ENCODE assay signal across 8 mouse cellular contexts in the genomic region with DNA sequence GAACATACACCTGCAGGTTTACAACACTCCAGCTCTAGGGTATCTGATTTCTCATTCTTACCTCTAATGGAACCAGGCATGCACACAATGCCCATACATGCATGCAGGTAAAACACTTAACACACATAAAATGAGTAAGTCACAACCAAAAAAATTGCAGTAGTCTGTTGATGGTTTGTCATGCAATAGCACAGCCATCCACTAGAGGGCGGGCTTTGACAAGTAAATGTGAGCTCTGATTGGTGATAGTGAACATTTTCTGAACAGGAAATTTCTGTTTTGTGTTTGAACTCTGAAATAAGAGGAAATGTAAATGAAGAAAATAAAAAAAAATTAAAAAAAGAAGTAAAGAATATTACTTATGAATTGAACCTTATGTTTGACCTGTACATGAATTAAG. TPM values are rescaled to one million over a fixed set of nuclear protein-coding genes. Genes with fewer than 3 reads are reported as not detected.
A peak's percentile ranks its signal among the peaks of the same experiment; 100 is the strongest.
DNase-seq lines count a peak whose midpoint lies in the region; ATAC-seq lines count a peak whose summit lies in the region.

No protein-coding gene starts in this region.

- H3K27me3 ChIP-seq in hindbrain, embryonic 10.5 days (ENCODE audit: insufficient read depth, poor library complexity, severe bottlenecking), result no peaks in the 10 kb centered on the region
- no peaks in the 10 kb centered on the region for H3K27me3 ChIP-seq in hindbrain, embryonic 12.5 days
- H3K27me3 ChIP-seq in embryonic facial prominence, embryonic 10.5 days (replicated peaks; ENCODE audit: low read depth, poor library complexity, severe bottlenecking), result no peaks in the 10 kb centered on the region
- H3K27me3 ChIP-seq in hindbrain, embryonic 13.5 days, result no peaks in the 10 kb centered on the region

- DNase-seq in hindbrain, embryonic 10.5 days (ENCODE audit: low spot score), result peak; percentile 62
- peak; percentile 66 for DNase-seq in adrenal gland, postnatal 25 days
- DNase-seq in embryonic facial prominence, embryonic 10.5 days (ENCODE audit: low spot score), result peak; percentile 68
- DNase-seq in left cerebral cortex, postnatal 14 days (ENCODE audit: low spot score in 2 of 2), result peak; percentile 78 to 83
- DNase-seq in natural killer cell, adult 2 months (ENCODE audit: low spot score in 2 of 2), result peak; percentile 8 to 42
- DNase-seq in testis, postnatal 14 days (ENCODE audit: low spot score), result peak; percentile 20

- WGBS in hindbrain, embryonic 10.5 days, result 2% methylated on average over 1 of the region's 1 CpGs
- 0% methylated on average over 1 of the region's 1 CpGs for WGBS in hindbrain, embryonic 12.5 days
- 0% methylated on average over 1 of the region's 1 CpGs for WGBS in embryonic facial prominence, embryonic 10.5 days
- 0% methylated on average over 1 of the region's 1 CpGs for WGBS in hindbrain, embryonic 13.5 days

- no peaks in the 10 kb centered on the region for H3K36me3 ChIP-seq in hindbrain, embryonic 10.5 days
- no peaks in the 10 kb centered on the region for H3K36me3 ChIP-seq in hindbrain, embryonic 12.5 days
- H3K36me3 ChIP-seq in embryonic facial prominence, embryonic 10.5 days (replicated peaks), result no peaks in the 10 kb centered on the region
- no peaks in the 10 kb centered on the region for H3K36me3 ChIP-seq in hindbrain, embryonic 13.5 days

- H3K4me1 ChIP-seq in hindbrain, embryonic 10.5 days (replicated peaks), result no peaks in the 10 kb centered on the region
- no peaks in the 10 kb centered on the region for H3K4me1 ChIP-seq in hindbrain, embryonic 12.5 days
- H3K4me1 ChIP-seq in embryonic facial prominence, embryonic 10.5 days, result no peaks in the 10 kb centered on the region
- H3K4me1 ChIP-seq in hindbrain, embryonic 13.5 days (replicated peaks), result no peaks in the 10 kb centered on the region

- H3K4me3 ChIP-seq in hindbrain, embryonic 10.5 days, result no peak overlapping the region
- no peak overlapping the region for H3K4me3 ChIP-seq in hindbrain, embryonic 12.5 days
- no peak overlapping the region for H3K4me3 ChIP-seq in embryonic facial prominence, embryonic 10.5 days
- no peak overlapping the region for H3K4me3 ChIP-seq in hindbrain, embryonic 13.5 days

- H3K4me2 ChIP-seq in hindbrain, embryonic 12.5 days (replicated peaks), result no peak overlapping the region
- no peak overlapping the region for H3K4me2 ChIP-seq in hindbrain, embryonic 13.5 days

- no peaks in the 10 kb centered on the region for H3K9me3 ChIP-seq in hindbrain, embryonic 10.5 days
- H3K9me3 ChIP-seq in hindbrain, embryonic 12.5 days (replicated peaks), result no peaks in the 10 kb centered on the region
- no peaks in the 10 kb centered on the region for H3K9me3 ChIP-seq in embryonic facial prominence, embryonic 10.5 days
- H3K9me3 ChIP-seq in hindbrain, embryonic 13.5 days, result no peaks in the 10 kb centered on the region

- no peak overlapping the region for H3K27ac ChIP-seq in hindbrain, embryonic 10.5 days
- no peak overlapping the region for H3K27ac ChIP-seq in hindbrain, embryonic 12.5 days
- H3K27ac ChIP-seq in embryonic facial prominence, embryonic 10.5 days (replicated peaks), result no peak overlapping the region
- no peak overlapping the region for H3K27ac ChIP-seq in hindbrain, embryonic 13.5 days

- intact Hi-C loops in left cerebral cortex, postnatal 14 days (cut with DNase I), result loop anchor here (1.0 kb wide), 1 partner anchor 1243 kb away; no protein-coding TSS in a partner anchor

- ATAC-seq in hindbrain, embryonic 12.5 days (ENCODE audit: low FRiP score), result no peak
- 0 out of 2 replicates have a peak, but pooled peaks have one; percentile 28 for ATAC-seq in hindbrain, embryonic 13.5 days (ENCODE audit: low FRiP score)

- H3K9ac ChIP-seq in hindbrain, embryonic 12.5 days, result no peak overlapping the region
- H3K9ac ChIP-seq in hindbrain, embryonic 13.5 days, result no peak overlapping the region

RNA-seq across cellular contexts. Expression of gene Cyp2c55, which starts 24.9 kb away (rescaled TPM):
- not detected in 2 replicates for polyA plus RNA-seq in hindbrain, embryonic 10.5 days (2016; fragmentation: Nextera tagmentation; extraction: Ambion mirVana)
- not detected in 2 replicates for polyA plus RNA-seq in hindbrain, embryonic 12.5 days (2016; fragmentation: Nextera tagmentation; extraction: Ambion mirVana)
- total RNA-seq in adrenal gland, postnatal 25 days (2021), result 0.15 TPM in 1 of 2 replicates, not detected in the other
- polyA plus RNA-seq in embryonic facial prominence, embryonic 10.5 days (2016; fragmentation: Nextera tagmentation; extraction: Ambion mirVana), result not detected in 2 replicates
- not detected in 2 replicates for polyA plus RNA-seq in hindbrain, embryonic 13.5 days (2015; fragmentation: Nextera tagmentation; extraction: Ambion mirVana)
- total RNA-seq in left cerebral cortex, postnatal 14 days (2021), result under 1 TPM; 0.22 to 0.32 TPM

RNA-seq across cellular contexts. Expression of gene Hells, which starts 51.3 kb away (rescaled TPM):
- polyA plus RNA-seq in hindbrain, embryonic 10.5 days (2016; fragmentation: Nextera tagmentation; extraction: Ambion mirVana), result 47.0 and 83.2 TPM in 2 replicates
- 40.9 and 45.7 TPM in 2 replicates for polyA plus RNA-seq in hindbrain, embryonic 12.5 days (2016; fragmentation: Nextera tagmentation; extraction: Ambion mirVana)
- total RNA-seq in adrenal gland, postnatal 25 days (2021), result 9.9 and 15.0 TPM in 2 replicates
- polyA plus RNA-seq in embryonic facial prominence, embryonic 10.5 days (2016; fragmentation: Nextera tagmentation; extraction: Ambion mirVana), result 92.5 and 92.9 TPM in 2 replicates
- 12.7 and 14.5 TPM in 2 replicates for polyA plus RNA-seq in hindbrain, embryonic 13.5 days (2015; fragmentation: Nextera tagmentation; extraction: Ambion mirVana)
- 1 to 10 TPM; 4.1 to 4.3 TPM for total RNA-seq in left cerebral cortex, postnatal 14 days (2021)

Comparison
In these comparisons a context has a peak if more than half of its experiments do, and no peak if none do; other contexts are left out.
1. DNase-seq: peak in every context shown above with its lines; median percentile 80 in left cerebral cortex, postnatal 14 days; 68 in embryonic facial prominence, embryonic 10.5 days; 66 in adrenal gland, postnatal 25 days; 62 in hindbrain, embryonic 10.5 days; 25 in natural killer cell, adult 2 months; 20 in testis, postnatal 14 days.